Mouse (Mus musculus): ENCODE data around the gene Cdc73. TPM values are rescaled to one million over a fixed set of nuclear protein-coding genes. Genes with fewer than 3 reads are reported as not detected.
A peak's percentile ranks its signal among the peaks of the same experiment; 100 is the strongest.

Cdc73 gene
- polyA plus RNA-seq (2015; fragmentation: Nextera tagmentation; extraction: Ambion mirVana), result 20.6 and 23.3 TPM in 2 replicates

GRCm38 (mm10) chr1:143702741-143703262 lies at the start of gene Cdc73:
Gene Cdc73 (minus strand): TSS chr1:143702893.
- Histone ChIP-seq H3K9ac (peak within 1 kb of the TSS; percentile 88), H3K4me2 (peak within 1 kb of the TSS; percentile 80), H3K4me1 (replicated peaks) (peaks cover 23% of the 10 kb centered on the region), H3K36me3 (peaks cover 7% of the 10 kb centered on the region), H3K9me3 (no peaks in the 10 kb centered on the region), H3K27ac (replicated peaks) (peak within 1 kb of the TSS; percentile 95), H3K27me3 (no peaks in the 10 kb centered on the region), H3K4me3 (peak within 1 kb of the TSS; percentile 64)
- peak; percentile 99 for ATAC-seq (ENCODE audit: low read depth)
- WGBS, result 0% methylated on average over 61 of the region's 74 CpGs

DNA sequence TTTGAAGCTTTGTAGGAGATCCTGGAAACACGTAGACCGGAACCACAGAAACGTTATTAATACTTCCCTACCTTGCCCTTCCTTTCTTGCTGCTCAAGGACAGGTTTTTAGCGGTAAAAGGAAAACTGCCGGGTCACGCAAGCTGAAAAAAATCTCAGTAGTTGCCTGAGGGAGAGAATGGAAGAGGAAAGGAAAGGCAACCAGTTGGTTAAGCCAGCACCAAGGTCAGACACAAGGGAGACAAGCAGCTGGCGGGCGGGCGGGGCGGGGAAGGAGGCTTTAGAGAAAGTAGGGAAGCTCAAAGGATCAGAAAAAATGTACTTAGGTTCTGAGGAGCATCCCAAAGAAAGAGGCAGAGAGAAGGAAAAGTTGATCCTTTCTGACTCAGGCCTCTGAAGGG lies 43.2 kb upstream of the Cdc73 start:
- Histone ChIP-seq H3K4me3 (no peak overlapping the region), H3K27ac (replicated peaks) (no peak overlapping the region), H3K27me3 (no peaks in the 10 kb centered on the region), H3K9ac (no peak overlapping the region), H3K36me3 (peaks cover 69% of the 10 kb centered on the region), H3K4me1 (replicated peaks) (peaks cover 8% of the 10 kb centered on the region), H3K9me3 (no peaks in the 10 kb centered on the region), H3K4me2 (no peak overlapping the region)
- no peak for ATAC-seq (ENCODE audit: low read depth)
- 93% methylated on average over 10 of the region's 10 CpGs for whole genome bisulfite sequencing

DNA sequence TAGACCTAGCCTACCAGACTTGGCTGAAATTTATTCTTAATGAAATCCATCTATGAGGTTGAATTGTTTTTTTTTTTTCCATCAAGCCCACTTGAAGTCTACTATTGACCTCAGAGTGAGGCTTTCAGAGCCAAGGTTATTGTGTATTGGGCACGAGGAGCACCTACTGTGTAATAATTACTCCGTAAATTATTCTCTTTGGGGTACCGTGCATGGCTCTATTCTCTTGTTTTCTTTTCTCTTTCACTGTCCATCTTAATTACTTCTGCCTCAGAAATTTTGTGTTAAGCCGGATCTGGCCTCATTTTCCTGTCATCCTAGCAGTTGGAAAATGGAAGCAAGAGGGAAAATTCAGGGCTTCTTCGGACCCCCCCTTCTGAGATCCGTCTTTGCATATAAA lies 39.5 kb upstream of the Cdc73 start:
- H3K9me3 ChIP-seq, result no peaks in the 10 kb centered on the region
- H3K4me2 ChIP-seq, result no peak overlapping the region
- no peak overlapping the region for H3K9ac ChIP-seq
- H3K4me3 ChIP-seq, result no peak overlapping the region
- 51% methylated on average over 6 of the region's 6 CpGs for WGBS
- ATAC-seq (ENCODE audit: low read depth), result no peak
- H3K27me3 ChIP-seq, result no peaks in the 10 kb centered on the region
- H3K36me3 ChIP-seq, result peaks cover 47% of the 10 kb centered on the region
- H3K4me1 ChIP-seq (replicated peaks), result peaks cover 19% of the 10 kb centered on the region
- H3K27ac ChIP-seq (replicated peaks), result no peak overlapping the region

DNA sequence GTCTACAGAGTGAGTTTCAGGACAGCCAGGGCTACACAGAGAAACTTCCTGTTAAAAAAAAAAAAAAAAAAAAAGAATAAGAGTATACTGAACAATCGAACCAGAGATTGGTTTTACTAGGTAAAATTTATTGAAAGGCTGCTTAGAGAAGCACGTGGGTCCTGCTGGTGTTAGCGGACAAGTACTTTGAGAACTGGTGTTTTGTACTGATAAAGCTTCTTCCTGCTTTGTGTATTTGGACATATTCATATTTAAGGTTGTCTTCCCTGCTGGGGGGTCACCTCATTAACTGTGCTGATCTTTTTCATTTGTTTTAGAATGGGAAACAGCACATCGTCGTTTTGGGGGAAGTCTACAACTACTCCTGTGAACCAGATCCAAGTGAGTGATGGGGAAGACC lies 38.6 kb upstream of the Cdc73 start:
- Histone ChIP-seq H3K4me2 (no peak overlapping the region), H3K9ac (no peak overlapping the region), H3K27me3 (no peaks in the 10 kb centered on the region), H3K36me3 (peaks cover 38% of the 10 kb centered on the region), H3K27ac (replicated peaks) (no peak overlapping the region), H3K4me1 (replicated peaks) (peaks cover 19% of the 10 kb centered on the region), H3K4me3 (no peak overlapping the region), H3K9me3 (no peaks in the 10 kb centered on the region)
- no peak for ATAC-seq (ENCODE audit: low read depth)
- WGBS, result 91% methylated on average over 5 of the region's 5 CpGs

DNA sequence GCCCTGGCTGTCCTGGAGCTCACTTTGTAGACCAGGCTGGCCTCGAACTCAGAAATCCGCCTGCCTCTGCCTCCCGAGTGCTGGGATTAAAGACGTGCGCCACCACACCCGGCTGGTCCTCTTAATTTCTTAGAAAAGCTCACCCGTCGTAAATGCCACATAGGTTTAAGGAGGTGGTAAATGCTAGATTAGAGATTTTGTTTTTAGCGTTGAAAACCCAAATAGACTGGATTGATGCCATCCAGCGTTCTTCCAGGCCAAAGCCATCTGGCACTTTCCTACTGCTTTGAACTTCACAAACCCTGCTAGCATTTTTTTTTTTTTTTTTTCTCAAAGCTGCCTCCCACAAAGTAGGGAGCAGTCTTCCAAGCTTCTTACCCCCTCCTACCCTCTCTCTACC lies 37.9 kb upstream of the Cdc73 start:
- H3K4me2 ChIP-seq, result peak overlapping the region; percentile 79
- H3K27me3 ChIP-seq, result no peaks in the 10 kb centered on the region
- H3K4me1 ChIP-seq (replicated peaks), result peaks cover 19% of the 10 kb centered on the region
- no peaks in the 10 kb centered on the region for H3K9me3 ChIP-seq
- no peak for ATAC-seq (ENCODE audit: low read depth)
- 90% methylated on average over 10 of the region's 10 CpGs for WGBS
- H3K4me3 ChIP-seq, result 0 out of 2 replicates have a peak overlapping the region, but pooled peaks have one; percentile 55
- peaks cover 31% of the 10 kb centered on the region for H3K36me3 ChIP-seq
- H3K9ac ChIP-seq, result no peak overlapping the region
- no peak overlapping the region for H3K27ac ChIP-seq (replicated peaks)

DNA sequence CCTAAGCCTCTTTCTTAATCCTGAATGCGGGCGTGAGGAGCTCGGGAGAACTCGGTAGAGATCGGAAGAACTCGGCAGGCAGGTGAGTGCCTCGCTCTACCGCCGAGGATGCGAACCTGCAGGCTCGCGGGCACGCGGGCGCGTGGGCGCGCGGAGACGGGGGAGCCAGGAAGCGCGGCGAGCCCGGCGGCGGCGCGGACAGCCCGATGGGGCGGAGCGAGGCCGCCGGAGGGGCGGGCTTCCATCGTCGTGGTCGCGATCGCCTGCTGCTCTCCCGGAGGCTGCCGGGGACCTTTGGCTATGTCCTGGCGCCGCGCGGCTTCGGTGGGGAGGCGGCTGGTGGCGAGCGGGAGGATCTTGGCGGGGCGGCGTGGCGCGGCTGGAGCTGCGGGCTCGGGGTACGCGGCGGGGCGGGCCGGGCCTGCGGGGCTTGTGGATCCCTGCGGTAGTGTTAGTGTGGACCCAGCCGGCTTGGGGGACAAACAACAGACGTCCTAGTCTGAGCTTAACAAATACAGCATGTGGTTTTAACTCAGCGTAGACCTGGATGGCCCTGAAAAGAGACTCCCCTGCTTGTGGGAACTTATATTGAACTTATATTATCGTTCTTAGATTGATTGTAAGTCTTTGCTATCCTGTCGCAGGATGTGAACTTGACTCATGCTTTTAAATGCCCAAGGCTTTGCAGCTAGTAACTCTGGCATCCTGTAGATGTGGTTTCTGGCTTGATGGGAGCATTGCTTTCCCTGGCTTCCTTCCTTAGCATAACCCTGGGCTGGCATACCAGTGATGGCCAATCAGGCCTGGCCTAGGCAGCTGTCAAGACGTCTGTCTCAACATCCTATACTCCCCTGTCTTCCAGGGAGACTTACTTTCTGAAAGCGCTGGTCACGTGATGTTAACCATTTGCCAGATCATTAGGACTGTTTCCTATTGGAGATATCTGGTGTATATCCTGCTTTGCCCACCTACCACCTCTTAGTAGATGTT lies 37.0 kb upstream of the Cdc73 start:
- Histone ChIP-seq H3K4me1 (replicated peaks) (peaks cover 19% of the 10 kb centered on the region), H3K4me2 (peak overlapping the region; percentile 79), H3K27me3 (no peaks in the 10 kb centered on the region), H3K4me3 (peak overlapping the region; percentile 55), H3K27ac (replicated peaks) (peak overlapping the region; percentile 84), H3K9ac (peak overlapping the region; percentile 79), H3K36me3 (peaks cover 23% of the 10 kb centered on the region), H3K9me3 (no peaks in the 10 kb centered on the region)
- ATAC-seq (ENCODE audit: low read depth), result peak; percentile 93
- under 1% methylated on average over 69 of the region's 71 CpGs for WGBS

DNA sequence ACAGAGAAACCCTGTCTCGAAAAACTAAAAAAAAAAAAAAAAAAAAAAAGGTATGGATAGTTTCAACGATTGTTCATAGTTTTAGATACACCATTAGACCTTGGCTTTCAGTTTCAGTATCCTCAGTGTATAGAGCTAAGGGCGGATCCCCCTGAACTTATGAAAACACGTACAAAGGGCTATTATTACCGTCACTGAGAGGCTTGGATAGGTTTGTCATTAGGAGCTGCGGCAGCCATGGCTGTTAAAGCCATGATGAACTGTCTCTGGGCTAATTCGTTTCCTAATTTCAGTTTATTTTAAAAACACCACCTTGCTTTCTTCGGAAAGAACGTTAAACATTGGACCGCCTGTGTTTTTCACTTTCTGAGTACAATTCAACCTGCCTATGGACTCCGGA lies 36.1 kb upstream of the Cdc73 start:
- WGBS, result 20% methylated on average over 11 of the region's 11 CpGs
- Histone ChIP-seq H3K4me2 (peak overlapping the region; percentile 79), H3K27ac (replicated peaks) (peak overlapping the region; percentile 84), H3K27me3 (no peaks in the 10 kb centered on the region), H3K4me1 (replicated peaks) (peaks cover 19% of the 10 kb centered on the region), H3K36me3 (peaks cover 14% of the 10 kb centered on the region), H3K9ac (peak overlapping the region; percentile 79), H3K4me3 (peak overlapping the region; percentile 55), H3K9me3 (no peaks in the 10 kb centered on the region)
- ATAC-seq (ENCODE audit: low read depth), result peak; percentile 44; the same call in 1 of the 2 replicates

DNA sequence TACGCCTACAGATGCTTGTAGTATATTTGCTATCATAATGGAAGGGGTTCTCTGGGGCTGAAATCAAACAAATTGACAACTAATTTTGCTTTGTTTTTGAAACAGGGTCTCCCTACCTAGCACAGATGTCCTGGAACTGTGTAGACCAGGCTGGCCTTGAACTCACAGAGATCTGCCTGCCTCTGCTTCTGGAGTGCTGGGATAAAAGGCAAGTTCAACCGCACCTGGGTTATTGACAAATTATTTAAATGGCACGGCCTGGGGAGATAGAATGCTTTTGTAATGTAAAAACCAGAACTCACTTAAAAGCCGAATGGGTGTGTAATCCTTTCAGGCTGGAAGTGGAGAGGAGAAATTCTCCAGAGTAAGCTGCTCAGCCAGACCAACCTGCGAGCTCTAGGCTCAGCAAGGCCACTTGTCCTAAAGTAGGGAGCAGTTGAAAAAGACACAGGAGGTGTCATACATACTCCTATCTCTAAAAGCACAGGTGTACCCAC lies 31.3 kb upstream of the Cdc73 start:
- ATAC-seq (ENCODE audit: low read depth), result no peak
- no peaks in the 10 kb centered on the region for H3K36me3 ChIP-seq
- H3K9me3 ChIP-seq, result no peaks in the 10 kb centered on the region
- H3K27me3 ChIP-seq, result no peaks in the 10 kb centered on the region
- H3K4me1 ChIP-seq (replicated peaks), result no peaks in the 10 kb centered on the region
- WGBS, result 76% methylated on average over 5 of the region's 5 CpGs
- H3K9ac ChIP-seq, result no peak overlapping the region
- H3K4me3 ChIP-seq, result no peak overlapping the region
- H3K4me2 ChIP-seq, result no peak overlapping the region
- H3K27ac ChIP-seq (replicated peaks), result no peak overlapping the region

DNA sequence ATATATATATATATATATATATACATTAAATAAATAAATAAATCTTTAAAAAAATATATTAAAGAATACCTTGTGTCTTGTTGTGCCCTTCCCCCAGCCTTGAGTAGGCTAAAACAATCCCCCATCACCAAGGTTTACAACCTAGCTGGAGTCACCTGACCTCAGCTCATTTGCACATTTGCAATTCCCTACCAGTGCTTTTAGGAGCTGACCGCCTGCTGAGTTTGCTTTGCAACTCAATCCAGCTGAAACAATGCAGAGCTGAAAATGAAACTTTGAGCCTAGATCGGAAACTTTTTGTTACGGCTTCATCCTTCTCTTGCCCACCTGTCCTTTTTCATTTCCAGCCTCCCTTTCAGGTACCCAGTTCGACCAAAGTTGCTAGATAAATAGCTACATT lies 29.0 kb upstream of the Cdc73 start:
- Histone ChIP-seq H3K4me1 (replicated peaks) (no peaks in the 10 kb centered on the region), H3K4me2 (no peak overlapping the region), H3K36me3 (no peaks in the 10 kb centered on the region), H3K9ac (no peak overlapping the region), H3K9me3 (no peaks in the 10 kb centered on the region), H3K27me3 (no peaks in the 10 kb centered on the region), H3K4me3 (no peak overlapping the region), H3K27ac (replicated peaks) (no peak overlapping the region)
- WGBS, result 30% methylated on average over 4 of the region's 4 CpGs
- ATAC-seq (ENCODE audit: low read depth), result no peak

DNA sequence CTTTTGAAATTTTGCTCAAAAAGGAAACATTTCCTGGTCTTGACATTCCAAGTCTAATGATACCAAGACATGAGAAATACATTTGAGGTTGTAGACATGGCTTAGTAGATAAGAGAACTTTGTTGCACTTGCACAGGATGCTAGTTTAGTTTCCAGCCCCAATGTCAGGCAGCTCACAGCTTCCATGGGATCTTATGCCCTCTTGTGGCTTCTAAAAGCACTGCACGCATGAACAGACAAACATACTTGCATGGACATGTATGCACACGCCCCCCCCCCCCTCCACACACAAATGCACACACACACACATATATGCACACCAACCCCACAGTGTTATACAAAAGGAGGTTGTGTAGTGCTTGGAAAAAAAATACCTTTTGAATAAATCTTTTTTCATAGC lies 28.2 kb upstream of the Cdc73 start:
- no peaks in the 10 kb centered on the region for H3K9me3 ChIP-seq
- 85% methylated on average over 2 of the region's 2 CpGs for WGBS
- ATAC-seq (ENCODE audit: low read depth), result no peak

GRCm38 (mm10) chr1:143727701-143728445 lies 25.2 kb upstream of the Cdc73 start:
- H3K4me1 ChIP-seq (replicated peaks), result no peaks in the 10 kb centered on the region
- no peak overlapping the region for H3K27ac ChIP-seq (replicated peaks)
- no peak for ATAC-seq (ENCODE audit: low read depth)
- WGBS, result 87% methylated on average over 9 of the region's 9 CpGs
- no peak overlapping the region for H3K4me3 ChIP-seq
- H3K36me3 ChIP-seq, result no peaks in the 10 kb centered on the region
- H3K27me3 ChIP-seq, result no peaks in the 10 kb centered on the region
- H3K9ac ChIP-seq, result no peak overlapping the region
- H3K4me2 ChIP-seq, result no peak overlapping the region
- no peaks in the 10 kb centered on the region for H3K9me3 ChIP-seq

More for the DNA sequence above, 28.2 kb upstream of the Cdc73 start:
- Histone ChIP-seq H3K4me2 (no peak overlapping the region), H3K4me1 (replicated peaks) (no peaks in the 10 kb centered on the region), H3K9ac (no peak overlapping the region), H3K27ac (replicated peaks) (no peak overlapping the region), H3K36me3 (no peaks in the 10 kb centered on the region), H3K4me3 (no peak overlapping the region), H3K27me3 (no peaks in the 10 kb centered on the region)
